Mouse (Mus musculus): ENCODE measurements around the gene Gm17093. TPM values are rescaled to one million over a fixed set of nuclear protein-coding genes. Genes with fewer than 3 reads are reported as not detected.

The Gm17093 gene
- not detected in 2 replicates for polyA plus RNA-seq (2021; fragmentation: Nextera tagmentation)
- long read RNA-seq, experiment 1, result 0 reads
- long read RNA-seq, experiment 2, result 0 reads

GRCm38 (mm10) chr14:44517976-44518375, at the start of gene Gm17093:
TSS of gene Gm17093 (plus strand) at chr14:44518276.

GRCm38 (mm10) chr14:44492163-44492562, 25.9 kb upstream of the Gm17093 start, which contains the start of gene BC061237:
TSS of gene BC061237 (plus strand) at chr14:44492463.

Other genes starting within 250 kb of the Gm17093 start
- gene Gm8220, start 232.7 kb upstream of the Gm17093 start, polyA plus RNA-seq (2021; fragmentation: Nextera tagmentation), result not detected in 2 replicates
- gene Gm5930, start 179.7 kb upstream of the Gm17093 start, polyA plus RNA-seq (2021; fragmentation: Nextera tagmentation), result not detected in 2 replicates
- gene Gm8229, start 152.9 kb upstream of the Gm17093 start, polyA plus RNA-seq (2021; fragmentation: Nextera tagmentation), result not detected in 2 replicates
- not detected in 2 replicates for gene Gm3371, start 107.6 kb upstream of the Gm17093 start, polyA plus RNA-seq (2021; fragmentation: Nextera tagmentation)
- not detected in 2 replicates for gene Gm8232, start 84.6 kb upstream of the Gm17093 start, polyA plus RNA-seq (2021; fragmentation: Nextera tagmentation)
- gene BC061237, start 25.8 kb upstream of the Gm17093 start, polyA plus RNA-seq (2021; fragmentation: Nextera tagmentation), result not detected in 2 replicates
- not detected in 2 replicates for gene Gm8247, start 64.9 kb downstream of the Gm17093 start, polyA plus RNA-seq (2021; fragmentation: Nextera tagmentation)
- not detected in 2 replicates for gene Gm5624, start 109.7 kb downstream of the Gm17093 start, polyA plus RNA-seq (2021; fragmentation: Nextera tagmentation)
- not detected in 2 replicates for gene Gm8257, start 188.2 kb downstream of the Gm17093 start, polyA plus RNA-seq (2021; fragmentation: Nextera tagmentation)
- gene Gm8267, start 232.1 kb downstream of the Gm17093 start, polyA plus RNA-seq (2021; fragmentation: Nextera tagmentation), result not detected in 2 replicates

Measured in left cerebral cortex, adult 6 months (tissue).